Mouse (Mus musculus) natural killer cell, adult 2 months (primary cell): ENCODE data around the gene Abcb6.

Experiments used
- DNase-seq, 2 experiments: peaks; one replicate each; pipeline ENCODE4 v3.0.0; 2022; ENCODE audit warnings: low spot score in 2 of 2

Gene Abcb6

GRCm38 (mm10) chr1:75145589-75145988 lies 34.6 kb downstream of the Abcb6 start:
- DNase-seq: no peak

GRCm38 (mm10) chr1:75142301-75143261 lies 37.6 kb downstream of the Abcb6 start, which contains the start of the genes Cnppd1 and Retreg2:
Cnppd1 (minus strand) TSS chr1:75142711.
Retreg2 (plus strand) TSS chr1:75142778.
- peak; percentile 93 to 96 for DNase-seq

GRCm38 (mm10) chr1:75141486-75142190 lies 38.6 kb downstream of the Abcb6 start:
- peak; percentile 68 to 69 for DNase-seq

GRCm38 (mm10) chr1:75140601-75141190 lies 39.5 kb downstream of the Abcb6 start:
- no peak for DNase-seq

- no peak for DNase-seq
Measured at GRCm38 (mm10) chr1:75138448-75138847, 41.7 kb downstream of the Abcb6 start.

- no peak for DNase-seq
Measured at GRCm38 (mm10) chr1:75136730-75137129, 43.5 kb downstream of the Abcb6 start.

GRCm38 (mm10) chr1:75136293-75136692 lies 43.9 kb downstream of the Abcb6 start:
- no peak for DNase-seq

GRCm38 (mm10) chr1:75133421-75134207 lies 46.6 kb downstream of the Abcb6 start, which contains the start of gene Slc23a3:
Slc23a3 (minus strand) TSS chr1:75133890.
- no peak for DNase-seq

GRCm38 (mm10) chr1:75128641-75129040 lies 51.6 kb downstream of the Abcb6 start:
- no peak for DNase-seq

- no peak for DNase-seq
Measured at GRCm38 (mm10) chr1:75125418-75125817, 54.8 kb downstream of the Abcb6 start.

- peak; percentile 92 to 93 for DNase-seq
Measured at GRCm38 (mm10) chr1:75124346-75125321, 55.6 kb downstream of the Abcb6 start, which contains the start of gene Nhej1. Nhej1 (minus strand) TSS chr1:75125200.

GRCm38 (mm10) chr1:75122211-75122610 lies 58.0 kb downstream of the Abcb6 start:
- DNase-seq: peak in 1 of 2 experiments; percentile 33
